Mouse (Mus musculus) hindbrain, embryonic 11.5 days (tissue): ENCODE data around the gene Rnf167. TPM values are rescaled to one million over a fixed set of nuclear protein-coding genes. Genes with fewer than 3 reads are reported as not detected.

Experiments used
- ATAC-seq: fragments of 200-750 bp; cut with Nextera tagmentation; 2 replicates; pipeline ENCODE4 v1.8.0; 2017; ENCODE audit warnings: mild to moderate bottlenecking, moderate TSS enrichment, moderate library complexity; ENCODE audit not compliant: low FRiP score
- DNase-seq: peaks from one replicate; pipeline ENCODE4 v3.0.0-alpha.2; 2015; ENCODE audit warnings: low spot score
- H3K27ac ChIP-seq: fragments of 300-500 bp; sonication (generic); 2 replicates; pipeline ENCODE4 v1.5.1; 2014; ENCODE audit warnings: mild to moderate bottlenecking, low read depth, low read length
- H3K27me3 ChIP-seq: fragments of 300-500 bp; sonication (generic); 2 replicates; pipeline ENCODE4 v1.6.1; 2014; ENCODE audit warnings: mild to moderate bottlenecking, low read length, moderate library complexity, mixed read lengths; ENCODE audit not compliant: control insufficient read depth, insufficient read depth
- H3K36me3 ChIP-seq: fragments of 300-500 bp; sonication (generic); 2 replicates; pipeline ENCODE4 v1.6.1; 2014; ENCODE audit warnings: mild to moderate bottlenecking, low read length, moderate library complexity, mixed read lengths; ENCODE audit not compliant: control insufficient read depth, insufficient read depth
- H3K4me1 ChIP-seq: fragments of 300-500 bp; sonication (generic); replicated peaks from 2 replicates; pipeline ENCODE4 v1.6.1; 2014; ENCODE audit warnings: low read length, mixed read lengths; ENCODE audit not compliant: control insufficient read depth, insufficient read depth
- H3K4me2 ChIP-seq: fragments of 300-500 bp; sonication (generic); replicated peaks from 2 replicates; pipeline ENCODE4 v1.6.1; 2014; ENCODE audit warnings: mild to moderate bottlenecking, low read depth, low read length
- H3K4me3 ChIP-seq: fragments of 300-500 bp; sonication (generic); 2 replicates; pipeline ENCODE4 v1.5.1; 2014; ENCODE audit warnings: low read depth, low read length
- H3K9ac ChIP-seq: fragments of 300-500 bp; sonication (generic); 2 replicates; pipeline ENCODE4 v1.6.1; 2014; ENCODE audit warnings: low read depth, low read length
- H3K9me3 ChIP-seq: fragments of 300-500 bp; sonication (generic); 2 replicates; pipeline ENCODE4 v1.6.1; 2016; ENCODE audit warnings: low read length; ENCODE audit not compliant: control insufficient read depth
- WGBS: fragments of 180-500 bp; shearing (Covaris S2); extraction: QIAGEN DNeasy Blood & Tissue Kit; methylation state at CpG from one replicate; pipeline ENCODE4 v1.1.7; 2014; 5-methylcytosine and 5-hydroxymethylcytosine counted together
- polyA plus RNA-seq: library from polyadenylated mRNA; unstranded; fragments of >200 nt; fragmentation: Nextera tagmentation; extraction: Ambion mirVana; gene quantifications from 2 replicates; pipeline ENCODE4 v1.2.1, GENCODE M21; 2014

The Rnf167 gene
- polyA plus RNA-seq, 1 experiment from 2014 or later, result 94.3 TPM

DNA sequence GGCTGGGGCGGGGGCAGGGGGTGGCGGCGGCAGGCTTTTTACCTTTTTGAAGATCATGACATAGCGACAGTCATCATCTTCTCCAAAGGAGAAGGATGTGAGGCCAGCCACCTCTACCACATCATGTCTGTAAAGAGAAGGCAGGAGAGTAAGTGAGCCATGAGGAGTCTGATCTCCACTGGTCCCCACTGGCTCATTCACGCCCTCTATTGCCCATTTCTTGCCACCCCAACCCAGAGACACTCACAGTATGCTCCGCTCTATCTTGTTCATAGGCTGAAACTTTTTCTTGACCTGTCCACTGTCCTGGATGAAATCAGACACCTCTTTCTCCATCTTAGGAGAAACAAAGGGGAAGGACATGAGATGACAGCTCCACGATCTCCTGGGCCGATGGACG lies 17.7 kb downstream of the Rnf167 start:
- no peak overlapping the region for H3K4me2 ChIP-seq
- DNase-seq (no peak), ATAC-seq (no peak)
- H3K36me3 ChIP-seq, result peaks cover 4% of the 10 kb centered on the region
- WGBS, result 96% methylated on average over 9 of the region's 9 CpGs
- no peak overlapping the region for H3K27ac ChIP-seq
- no peak overlapping the region for H3K9ac ChIP-seq
- H3K4me3 ChIP-seq, result no peak overlapping the region
- H3K27me3 ChIP-seq, result no peaks in the 10 kb centered on the region
- H3K4me1 ChIP-seq, result no peaks in the 10 kb centered on the region; the same call in 1 of the 2 replicates
- no peaks in the 10 kb centered on the region for H3K9me3 ChIP-seq

DNA sequence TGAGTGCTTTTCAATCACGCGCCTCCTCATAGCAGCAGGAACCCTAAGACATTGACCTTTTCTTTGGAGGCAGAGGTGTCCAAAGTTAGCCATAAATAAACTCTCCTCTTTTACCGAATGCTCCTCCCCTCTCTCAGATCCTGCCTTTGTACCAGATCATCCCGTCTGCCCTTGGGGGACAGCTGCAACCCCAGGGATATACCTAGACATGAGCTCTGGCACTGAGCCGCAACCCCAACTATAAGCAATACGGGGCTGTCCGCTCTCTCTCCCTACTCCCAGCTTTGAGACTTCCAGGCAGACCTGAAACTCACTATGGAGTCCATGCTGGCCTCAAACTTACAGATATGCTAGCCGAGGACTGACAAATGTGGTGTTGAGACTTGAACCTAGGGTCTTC lies 19.7 kb downstream of the Rnf167 start:
- ATAC-seq (no peak), DNase-seq (no peak)
- no peak overlapping the region for H3K4me2 ChIP-seq
- H3K36me3 ChIP-seq, result peaks cover 4% of the 10 kb centered on the region
- no peak overlapping the region for H3K4me3 ChIP-seq
- 94% methylated on average over 8 of the region's 8 CpGs for WGBS
- no peak overlapping the region for H3K9ac ChIP-seq
- no peak overlapping the region for H3K27ac ChIP-seq
- no peaks in the 10 kb centered on the region for H3K9me3 ChIP-seq
- no peaks in the 10 kb centered on the region for H3K27me3 ChIP-seq
- peaks cover 3% of the 10 kb centered on the region; the same call in 1 of the 2 replicates for H3K4me1 ChIP-seq

DNA sequence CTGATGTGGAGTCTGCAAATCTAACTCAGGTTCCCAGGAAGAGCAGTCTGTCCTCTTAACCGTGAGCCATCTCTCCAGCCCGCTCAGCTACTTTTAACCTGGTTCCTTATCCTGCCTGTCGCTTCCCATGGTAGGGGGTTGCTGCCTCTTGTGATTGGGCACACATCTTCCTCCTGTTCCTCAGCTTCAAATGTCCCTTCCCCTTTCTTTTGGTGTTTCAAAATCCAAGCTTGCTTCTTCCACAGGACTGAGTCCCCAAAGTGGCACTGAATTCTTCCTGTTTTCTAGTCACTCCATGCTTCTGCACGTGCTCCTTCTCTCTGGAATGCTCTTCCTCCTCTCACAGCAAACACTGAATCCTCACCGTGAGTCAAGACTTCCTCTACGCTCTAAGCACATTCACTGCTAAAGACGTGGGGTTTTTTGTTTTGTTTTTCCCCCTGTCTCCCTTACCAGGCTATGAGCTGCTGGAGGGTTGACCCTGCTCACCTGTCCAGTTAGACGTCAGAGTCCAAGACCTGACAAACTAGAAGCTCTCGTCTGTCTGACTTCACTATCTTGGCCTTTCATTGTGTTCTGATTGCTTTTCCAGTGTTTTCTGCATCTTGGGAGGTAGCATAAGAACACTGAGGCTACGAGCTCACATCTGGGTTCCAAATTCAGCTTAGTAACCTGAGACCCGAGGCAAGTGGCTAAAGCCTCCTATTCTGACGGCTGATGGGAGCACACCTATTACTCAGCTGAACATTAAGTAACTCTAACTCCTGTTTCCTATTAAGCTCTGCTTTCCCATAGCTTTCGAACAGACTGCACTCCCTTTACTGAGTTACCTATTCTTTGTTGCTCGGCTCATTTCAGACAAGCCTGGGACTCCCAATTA lies 20.5 kb downstream of the Rnf167 start:
- peak overlapping the region; percentile 55 for H3K9ac ChIP-seq
- peaks cover 4% of the 10 kb centered on the region for H3K36me3 ChIP-seq
- DNase-seq, result no peak
- peak overlapping the region; percentile 40 for H3K4me3 ChIP-seq
- H3K27ac ChIP-seq, result no peak overlapping the region
- no peaks in the 10 kb centered on the region for H3K27me3 ChIP-seq
- WGBS, result 70% methylated on average over 14 of the region's 14 CpGs
- no peak for ATAC-seq
- no peaks in the 10 kb centered on the region for H3K9me3 ChIP-seq
- H3K4me1 ChIP-seq, result peaks cover 3% of the 10 kb centered on the region; the same call in 1 of the 2 replicates
- H3K4me2 ChIP-seq, result peak overlapping the region; percentile 48

DNA sequence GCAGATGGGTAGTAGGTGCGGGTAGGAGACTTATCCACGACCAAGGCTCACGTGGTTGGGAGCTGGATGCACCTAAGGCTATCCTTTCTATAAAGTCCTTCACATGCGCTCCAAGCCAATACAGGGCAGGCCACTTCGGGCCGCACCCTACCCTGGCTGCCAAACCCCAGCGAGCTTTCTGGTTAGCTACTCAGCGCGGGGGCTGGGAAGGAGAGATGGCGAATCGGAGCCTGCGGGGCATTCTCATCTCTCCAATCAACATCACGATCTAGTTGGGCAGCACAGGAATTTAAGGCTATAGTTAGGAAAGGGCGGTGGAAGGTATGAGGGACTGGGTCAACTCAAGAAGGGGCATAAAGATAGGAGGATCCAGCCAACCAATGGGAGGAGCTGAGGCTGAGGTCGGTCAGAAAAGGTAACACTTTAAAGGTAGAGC lies 21.3 kb downstream of the Rnf167 start:
- Histone ChIP-seq H3K4me3 (peak overlapping the region; percentile 40), H3K9ac (peak overlapping the region; percentile 55), H3K9me3 (no peaks in the 10 kb centered on the region), H3K4me2 (peak overlapping the region; percentile 48), H3K27me3 (no peaks in the 10 kb centered on the region), H3K36me3 (peaks cover 4% of the 10 kb centered on the region), H3K4me1 (peaks cover 3% of the 10 kb centered on the region; the same call in 1 of the 2 replicates), H3K27ac (peak overlapping the region; percentile 80)
- 2% methylated on average over 15 of the region's 15 CpGs for WGBS
- ATAC-seq (peak; percentile 55; the same call in 1 of the 2 replicates), DNase-seq (no peak)

DNA sequence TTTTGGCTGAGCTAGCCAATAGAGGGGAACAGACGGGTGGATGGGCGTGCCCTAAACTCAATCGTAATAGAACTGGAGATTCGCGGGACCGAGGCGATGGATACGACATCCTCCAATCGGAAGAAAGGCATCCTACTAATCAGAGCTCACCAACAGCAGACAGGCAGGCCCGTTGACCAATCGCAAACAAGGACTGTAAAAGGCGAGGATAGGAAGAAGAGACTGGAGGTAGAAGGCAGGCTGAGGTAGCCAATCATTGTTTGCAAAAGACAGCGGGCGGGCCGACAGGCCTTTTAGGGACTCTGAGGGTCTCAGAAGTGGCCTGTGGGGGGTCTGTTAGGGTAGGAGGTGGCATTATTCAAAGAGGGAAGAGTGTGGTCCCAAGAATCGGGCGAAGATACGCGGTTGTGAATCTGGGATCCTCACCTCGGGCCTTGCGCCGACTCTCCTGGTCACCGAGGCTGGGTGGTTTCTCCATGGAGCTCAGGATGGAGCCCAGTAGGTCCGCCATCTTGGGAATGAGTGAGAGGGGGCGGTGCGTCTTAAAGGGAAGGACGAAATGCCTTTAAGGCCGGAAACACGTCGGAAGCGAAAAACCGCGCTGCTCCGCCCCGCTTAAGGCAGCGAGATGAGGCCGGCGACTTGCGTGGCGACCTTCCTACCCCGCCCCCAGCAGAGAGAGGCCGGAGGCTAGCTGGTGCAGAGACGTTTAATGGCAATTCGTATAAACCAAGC lies 21.9 kb downstream of the Rnf167 start, which contains the start of gene Spag7:
Spag7 (minus strand) TSS at position 646 of the 735 bp plus-strand sequence.
- Histone ChIP-seq H3K4me1 (peaks cover 3% of the 10 kb centered on the region; the same call in 1 of the 2 replicates), H3K4me2 (peak within 1 kb of the TSS; percentile 48), H3K9me3 (no peaks in the 10 kb centered on the region), H3K36me3 (peaks cover 4% of the 10 kb centered on the region), H3K4me3 (peak within 1 kb of the TSS; percentile 40), H3K27me3 (no peaks in the 10 kb centered on the region), H3K27ac (peak within 1 kb of the TSS; percentile 80), H3K9ac (peak within 1 kb of the TSS; percentile 55)
- WGBS, result under 1% methylated on average over 44 of the region's 44 CpGs
- ATAC-seq, result peak; percentile 96
- peak; percentile 96 for DNase-seq

DNA sequence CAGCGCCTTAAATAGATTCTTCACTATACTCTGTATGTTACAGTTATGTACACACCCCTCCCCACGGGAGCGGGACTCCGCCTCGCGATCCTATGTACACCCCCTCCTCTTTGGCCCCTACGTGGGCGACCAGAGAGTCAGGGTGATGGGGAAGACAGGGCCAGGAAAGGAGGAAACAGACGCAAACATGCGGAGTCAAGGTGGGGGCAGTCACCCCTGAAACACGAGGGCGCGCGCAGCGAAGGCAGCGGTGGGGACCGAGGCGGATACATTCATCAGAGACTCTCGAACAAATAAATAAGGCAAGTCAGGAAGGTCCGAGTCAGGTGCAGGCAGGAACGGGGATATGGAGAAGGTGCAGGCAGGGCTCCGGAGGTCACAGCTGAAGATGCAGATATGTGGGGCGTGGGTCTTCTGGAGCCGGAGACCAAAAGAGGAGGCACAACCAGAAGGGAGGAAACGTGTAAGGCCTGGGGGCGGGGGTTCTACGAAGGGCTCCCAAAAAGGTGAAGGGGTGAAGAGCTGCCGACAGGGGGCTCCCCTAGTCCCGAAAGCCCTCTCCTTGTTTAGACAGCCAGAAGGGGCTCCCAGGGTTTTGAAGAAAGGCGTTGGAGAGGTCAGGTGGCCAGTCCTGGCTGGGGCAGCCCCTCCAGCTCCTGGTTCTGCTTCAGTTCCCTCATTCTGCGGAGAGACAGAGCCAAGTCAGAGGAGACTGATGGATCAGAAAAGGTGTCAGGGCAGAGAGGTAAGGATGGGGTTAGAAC lies 22.7 kb downstream of the Rnf167 start:
- Histone ChIP-seq H3K27ac (peak overlapping the region; percentile 75), H3K4me3 (peak overlapping the region; percentile 40), H3K36me3 (no peaks in the 10 kb centered on the region), H3K27me3 (no peaks in the 10 kb centered on the region), H3K4me1 (peaks cover 5% of the 10 kb centered on the region; the same call in 1 of the 2 replicates), H3K4me2 (peak overlapping the region; percentile 48), H3K9me3 (no peaks in the 10 kb centered on the region), H3K9ac (peak overlapping the region; percentile 55)
- ATAC-seq, result peak; percentile 61
- under 1% methylated on average over 31 of the region's 31 CpGs for WGBS
- peak; percentile 84 for DNase-seq

DNA sequence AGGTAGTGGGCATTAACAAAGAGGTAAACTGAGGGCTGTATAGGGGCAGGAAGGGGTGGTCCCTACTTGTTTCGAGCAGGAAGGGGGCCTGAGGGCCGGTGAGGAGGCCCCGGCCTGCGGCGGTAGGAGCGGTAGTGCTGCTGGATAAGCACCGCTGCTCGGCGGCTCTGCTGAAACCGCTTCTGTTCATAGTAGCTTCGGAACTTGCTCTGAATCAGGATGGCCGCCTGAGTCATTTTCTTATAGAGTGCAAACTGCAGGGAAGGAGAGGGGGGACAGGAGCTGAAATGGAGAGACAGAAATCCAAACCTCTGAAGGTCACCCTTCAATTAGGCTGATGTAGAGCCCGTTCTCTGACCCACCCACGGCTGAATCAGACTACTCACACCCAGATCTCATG lies 23.4 kb downstream of the Rnf167 start:
- H3K27ac ChIP-seq, result peak overlapping the region; percentile 75
- peaks cover 5% of the 10 kb centered on the region; the same call in 1 of the 2 replicates for H3K4me1 ChIP-seq
- H3K27me3 ChIP-seq, result no peaks in the 10 kb centered on the region
- WGBS, result 33% methylated on average over 14 of the region's 14 CpGs
- no peaks in the 10 kb centered on the region for H3K9me3 ChIP-seq
- peak overlapping the region; percentile 55 for H3K9ac ChIP-seq
- peak overlapping the region; percentile 40 for H3K4me3 ChIP-seq
- H3K4me2 ChIP-seq, result peak overlapping the region; percentile 48
- ATAC-seq (no peak), DNase-seq (no peak)
- H3K36me3 ChIP-seq, result no peaks in the 10 kb centered on the region
